Mouse (Mus musculus) neutrophil, adult 5-6 weeks (primary cell): ENCODE data around the gene Hmg20b. TPM values are rescaled to one million over a fixed set of nuclear protein-coding genes. Genes with fewer than 3 reads are reported as not detected.

Source experiments
- ATAC-seq: fragments of 151-379, 151-347 bp; 2 replicates; pipeline ENCODE4 v1.8.0; 2017; ENCODE audit warnings: mild to moderate bottlenecking, moderate TSS enrichment; ENCODE audit not compliant: insufficient number of reproducible peaks, poor library complexity, low FRiP score, severe bottlenecking; ENCODE audit errors: extremely low read depth
- total RNA-seq: library from RNA; stranded (forward); fragments of 200-1000 nt; gene quantifications from 2 replicates; pipeline ENCODE4 v1.2.3, GENCODE M21; 2017

The Hmg20b gene
- total RNA-seq, 1 experiment from 2014 or later, result 36.5 TPM

GRCm38 (mm10) chr10:81317273-81317672, 33.0 kb downstream of the Hmg20b start:
- no peak for ATAC-seq

DNA sequence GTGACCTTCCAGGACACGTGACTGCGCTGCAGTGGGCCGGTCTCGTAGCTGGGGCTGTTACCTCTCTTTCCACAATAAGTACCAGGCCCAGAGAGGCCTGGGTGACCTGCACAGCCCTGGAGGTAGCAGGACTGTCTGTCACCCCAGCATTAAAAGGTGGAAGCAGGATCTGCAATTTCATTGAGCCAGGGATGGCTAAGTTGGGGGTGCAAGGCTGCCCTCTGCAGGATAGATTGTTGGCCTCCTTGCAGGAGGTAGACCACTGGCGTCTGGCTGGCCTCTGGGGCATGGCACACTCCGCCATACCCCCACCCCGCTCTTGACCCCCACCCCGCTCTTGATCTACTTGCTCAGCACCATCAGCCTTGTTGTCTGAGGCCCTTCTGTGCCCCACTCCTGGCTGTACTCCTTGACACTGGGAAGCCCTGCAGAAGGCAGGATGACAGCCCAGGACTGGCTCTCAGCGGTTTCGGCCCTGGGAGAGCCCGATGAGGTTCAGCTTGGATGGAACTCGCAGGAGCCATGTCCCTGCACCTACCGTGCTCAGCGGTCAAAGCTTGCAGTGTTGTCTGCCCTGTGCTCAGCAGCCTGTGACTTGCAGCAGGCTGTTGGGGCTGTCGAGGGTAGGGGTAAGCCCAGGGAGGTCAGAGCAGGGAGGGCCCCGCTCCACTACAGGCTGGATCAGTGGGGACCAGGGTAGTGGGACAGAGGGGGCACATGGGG, 33.8 kb downstream of the Hmg20b start:
- ATAC-seq, result no peak

GRCm38 (mm10) chr10:81315587-81315986, 34.7 kb downstream of the Hmg20b start:
- no peak for ATAC-seq

GRCm38 (mm10) chr10:81314201-81314600, 36.1 kb downstream of the Hmg20b start:
- ATAC-seq, result no peak

DNA sequence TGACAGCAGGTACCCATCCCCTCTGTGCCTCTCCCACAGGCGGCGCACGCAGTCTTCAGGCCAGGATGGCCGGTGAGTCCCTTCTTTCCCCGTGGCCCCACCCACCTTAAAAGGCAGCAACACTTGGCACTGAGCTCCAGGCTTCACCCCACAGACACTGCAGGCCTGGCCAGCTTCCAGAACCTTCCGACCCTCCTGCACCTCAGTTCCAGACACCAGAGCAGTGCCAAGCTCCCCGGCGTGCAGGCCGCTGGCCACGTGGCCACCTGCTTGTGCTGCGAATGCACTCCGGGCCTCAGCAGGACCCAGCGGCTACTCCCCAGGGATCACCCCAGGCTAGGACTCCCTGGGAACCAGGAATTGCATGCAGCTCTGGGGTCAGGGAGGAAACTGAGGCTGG, 36.7 kb downstream of the Hmg20b start:
- no peak for ATAC-seq

DNA sequence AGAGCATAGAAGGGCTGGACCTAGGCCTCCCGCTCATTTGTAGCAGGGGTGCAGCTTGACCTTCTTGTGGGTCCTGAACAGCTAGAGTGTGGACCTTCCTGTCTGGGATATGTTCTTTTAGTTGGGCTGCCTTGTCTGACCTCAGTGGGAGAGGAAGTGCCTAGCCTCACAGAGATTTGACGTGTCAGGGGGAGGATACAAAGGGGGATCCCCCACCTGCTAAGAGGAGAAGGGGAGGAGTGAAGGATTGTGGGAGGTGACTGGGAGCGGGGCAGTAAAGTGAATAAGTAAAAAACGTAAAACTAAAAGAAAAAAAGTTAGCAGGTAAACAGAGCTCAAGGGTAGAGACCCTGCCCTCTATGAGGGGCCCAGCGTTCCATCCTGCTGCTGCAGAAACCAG, 40.7 kb downstream of the Hmg20b start:
- ATAC-seq, result no peak

DNA sequence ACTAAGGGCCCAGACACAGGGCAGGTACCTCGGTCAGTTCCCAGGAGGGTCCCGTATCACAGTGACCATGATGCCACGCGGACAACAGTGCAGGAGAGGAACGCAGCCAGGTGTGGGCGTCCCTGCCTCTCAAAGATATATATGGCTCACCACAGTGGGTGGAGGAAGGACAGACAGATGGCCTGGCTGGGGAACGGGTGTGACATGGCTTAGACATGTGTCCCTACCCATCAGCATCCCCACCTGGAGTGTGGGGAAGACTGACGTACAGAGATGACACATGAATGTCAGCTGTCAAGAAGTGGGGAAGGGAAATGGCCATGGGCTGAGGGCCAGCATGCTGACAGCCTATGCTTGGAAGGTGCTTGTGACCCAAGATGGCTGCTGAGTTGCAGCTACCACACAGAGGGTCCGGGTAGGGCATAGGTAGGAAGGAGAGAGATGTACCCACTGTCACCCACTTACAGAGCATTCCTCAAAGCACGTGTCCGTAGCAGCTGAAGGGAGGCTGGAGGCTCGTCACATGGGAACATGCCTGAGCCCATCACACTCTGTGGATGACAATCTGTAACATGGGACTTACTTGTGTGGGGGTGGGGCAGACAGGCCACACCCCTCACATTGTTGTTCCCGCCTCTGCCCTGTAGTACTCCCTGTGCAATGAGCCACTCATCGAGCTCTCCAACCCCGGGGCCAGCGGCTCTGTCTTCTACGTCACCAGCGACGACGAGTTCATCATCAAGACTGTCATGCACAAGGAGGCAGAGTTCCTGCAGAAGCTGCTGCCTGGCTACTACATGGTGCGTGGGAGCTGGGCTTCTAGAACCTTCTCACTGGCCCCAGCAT, 43.2 kb downstream of the Hmg20b start:
- ATAC-seq, result no peak

GRCm38 (mm10) chr10:81306173-81306668, 44.1 kb downstream of the Hmg20b start:
- no peak for ATAC-seq

- no peak for ATAC-seq
Observed at GRCm38 (mm10) chr10:81305663-81306062, 44.6 kb downstream of the Hmg20b start.

DNA sequence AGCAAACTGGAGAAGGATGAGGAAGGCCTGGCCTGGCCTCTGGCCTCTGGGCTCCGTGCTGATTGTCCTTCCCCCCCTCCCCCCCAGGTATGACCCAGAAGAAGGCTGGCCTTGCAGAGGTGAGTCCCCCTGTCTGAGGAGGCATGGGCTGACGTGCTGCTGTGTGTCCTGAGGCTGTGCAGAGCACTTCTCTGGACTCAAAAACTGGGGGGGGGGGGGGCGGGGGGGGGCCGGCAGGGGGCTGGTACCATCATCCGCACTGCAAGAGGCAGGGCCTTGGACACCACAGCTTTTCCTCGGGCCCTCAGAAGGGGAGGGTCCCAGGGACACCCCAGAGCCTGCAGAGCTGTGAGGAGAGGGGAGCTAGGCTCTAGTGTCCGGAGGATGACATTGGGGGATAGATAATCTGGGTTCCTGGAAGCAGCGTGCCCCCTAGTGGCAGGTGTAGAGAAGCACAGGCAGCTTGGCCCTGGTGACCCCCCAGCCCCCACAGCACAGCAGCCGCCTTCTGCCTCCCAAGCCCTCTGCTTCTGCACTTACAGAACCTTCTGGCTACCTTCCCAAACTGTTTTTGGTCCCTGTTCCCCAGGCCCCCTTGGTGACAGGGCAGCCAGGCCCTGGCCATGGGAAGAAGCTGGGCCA, 45.6 kb downstream of the Hmg20b start:
- peak; percentile 67 for ATAC-seq

- no peak; the same call in 1 of the 2 replicates for ATAC-seq
Observed at GRCm38 (mm10) chr10:81303761-81304160, 46.5 kb downstream of the Hmg20b start.

- ATAC-seq, result no peak
Observed at GRCm38 (mm10) chr10:81303258-81303657, 47.0 kb downstream of the Hmg20b start.

DNA sequence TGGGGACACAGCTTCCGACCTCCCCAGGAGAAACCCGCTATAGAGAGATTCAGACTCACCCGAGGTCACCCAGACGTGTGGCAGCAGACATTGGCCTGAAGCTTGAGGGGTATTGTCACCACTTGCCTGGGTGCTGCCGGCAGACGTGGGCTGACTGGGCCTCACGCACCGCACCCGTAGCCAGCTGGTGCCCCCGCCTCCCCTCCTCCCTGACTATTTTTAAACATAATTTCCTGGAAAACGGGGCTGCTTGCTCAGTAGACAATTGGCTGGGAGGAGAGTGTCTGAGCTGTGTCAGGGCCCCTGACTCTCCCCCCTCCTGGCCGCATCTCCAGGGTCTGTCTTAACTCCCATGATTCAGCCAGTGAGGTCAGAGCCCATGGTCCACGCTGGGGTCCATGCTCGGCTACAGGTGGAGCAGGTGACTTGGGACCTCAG, 47.5 kb downstream of the Hmg20b start:
- ATAC-seq, result no peak

GRCm38 (mm10) chr10:81302288-81302687, 48.0 kb downstream of the Hmg20b start:
- ATAC-seq, result no peak

GRCm38 (mm10) chr10:81301321-81301720, 49.0 kb downstream of the Hmg20b start:
- no peak for ATAC-seq

GRCm38 (mm10) chr10:81300352-81300907, 49.9 kb downstream of the Hmg20b start:
- no peak for ATAC-seq

DNA sequence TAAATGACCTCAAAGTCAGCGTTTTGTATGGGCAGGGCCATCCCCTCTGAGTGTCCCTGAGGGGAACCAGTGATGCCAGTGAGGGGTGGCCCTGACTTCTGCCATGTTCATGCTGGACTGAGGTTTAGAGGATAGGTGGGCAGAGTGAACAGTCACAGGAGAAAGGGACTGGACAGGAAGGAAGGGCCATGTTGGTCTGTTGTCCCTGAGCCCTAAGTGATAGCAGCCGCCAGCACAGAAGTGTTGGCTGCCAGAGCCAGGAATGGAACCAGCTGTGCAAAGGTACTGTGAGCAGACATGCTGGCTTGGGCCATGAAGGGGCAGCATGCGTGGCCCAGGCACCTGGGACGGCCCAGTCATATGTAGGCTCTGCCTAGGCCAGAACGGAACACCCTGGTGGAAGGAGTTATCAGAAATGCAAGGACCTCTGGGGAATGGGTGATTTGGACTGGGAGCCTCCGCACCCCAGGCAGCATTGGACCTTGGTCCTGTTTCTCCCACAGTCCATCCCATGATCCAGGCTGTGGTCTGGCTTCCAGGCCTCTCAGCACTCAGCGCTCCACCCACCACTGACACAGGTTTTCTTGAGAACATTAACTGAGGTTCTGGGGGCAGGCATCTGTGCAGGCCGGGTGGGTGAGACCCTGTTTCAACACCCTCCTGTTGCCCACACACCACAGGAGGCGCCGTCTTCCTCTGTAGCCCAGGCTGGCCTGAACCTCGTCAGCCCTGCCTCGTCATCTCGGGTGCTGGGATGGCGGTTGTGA, 50.5 kb downstream of the Hmg20b start:
- ATAC-seq, result no peak

- ATAC-seq, result peak; percentile 68
Observed at GRCm38 (mm10) chr10:81298369-81299100, 51.7 kb downstream of the Hmg20b start.
